Mouse (Mus musculus) kidney, postnatal 0 days (tissue): ENCODE measurements at regions not wholly inside any gene's neighbourhood (a gene's known extent, or its start where the extent isn't known, plus 50 kb on each side); places are given as distances from the start of the nearest gene placed in this dataset.

ENCODE experiments used
- ATAC-seq: fragments of 200-750 bp; cut with Nextera tagmentation; replicated peaks from 2 replicates; pipeline ENCODE4 v1.8.0; 2017; ENCODE audit warnings: low read depth, moderate number of reproducible peaks, moderate TSS enrichment, moderate library complexity; ENCODE audit not compliant: low FRiP score
- DNase-seq: peaks from one replicate; pipeline ENCODE4 v3.0.0-alpha.2; 2016; ENCODE audit warnings: low spot score
- H3K27ac ChIP-seq: fragments of 300-500 bp; sonication (generic); 2 replicates; pipeline ENCODE4 v1.5.1; 2014; ENCODE audit warnings: mild to moderate bottlenecking
- H3K27me3 ChIP-seq: fragments of 300-500 bp; sonication (generic); 2 replicates; pipeline ENCODE4 v1.6.1; 2014; ENCODE audit warnings: low read length, mixed read lengths; ENCODE audit not compliant: insufficient read depth
- H3K36me3 ChIP-seq: fragments of 300-500 bp; sonication (generic); 2 replicates; pipeline ENCODE4 v1.6.1; 2014; ENCODE audit warnings: low read length, mixed read lengths; ENCODE audit not compliant: insufficient read depth
- H3K4me1 ChIP-seq: fragments of 300-500 bp; sonication (generic); replicated peaks from 2 replicates; pipeline ENCODE4 v1.6.1; 2014; ENCODE audit warnings: antibody characterized with exemption, low read length, mixed read lengths; ENCODE audit not compliant: insufficient read depth
- H3K4me2 ChIP-seq: fragments of 300-500 bp; sonication (generic); 2 replicates; pipeline ENCODE4 v1.6.1; 2014; ENCODE audit warnings: mild to moderate bottlenecking, low read length, moderate library complexity, mixed read lengths
- H3K4me3 ChIP-seq: fragments of 300-500 bp; sonication (generic); replicated peaks from 2 replicates; pipeline ENCODE4 v1.5.1; 2014; ENCODE audit warnings: low read depth, low read length
- H3K9ac ChIP-seq: fragments of 300-500 bp; sonication (generic); 2 replicates; pipeline ENCODE4 v1.6.1; 2014; ENCODE audit warnings: low read depth, low read length
- H3K9me3 ChIP-seq: fragments of 300-500 bp; sonication (generic); replicated peaks from 2 replicates; pipeline ENCODE4 v1.6.1; 2016; ENCODE audit warnings: low read length, inconsistent platforms, mixed read lengths
- CTCF ChIP-seq: IDR thresholded peaks from 2 replicates; pipeline ENCODE4 v1.5.1; 2016; ENCODE audit warnings: antibody characterized with exemption, low read depth, mild to moderate bottlenecking, moderate library complexity
- WGBS: fragments of 180-500 bp; shearing (Covaris S2); extraction: QIAGEN DNeasy Blood & Tissue Kit; methylation state at CpG from one replicate; pipeline ENCODE4 v1.1.7; 2014; 5-methylcytosine and 5-hydroxymethylcytosine counted together

DNA sequence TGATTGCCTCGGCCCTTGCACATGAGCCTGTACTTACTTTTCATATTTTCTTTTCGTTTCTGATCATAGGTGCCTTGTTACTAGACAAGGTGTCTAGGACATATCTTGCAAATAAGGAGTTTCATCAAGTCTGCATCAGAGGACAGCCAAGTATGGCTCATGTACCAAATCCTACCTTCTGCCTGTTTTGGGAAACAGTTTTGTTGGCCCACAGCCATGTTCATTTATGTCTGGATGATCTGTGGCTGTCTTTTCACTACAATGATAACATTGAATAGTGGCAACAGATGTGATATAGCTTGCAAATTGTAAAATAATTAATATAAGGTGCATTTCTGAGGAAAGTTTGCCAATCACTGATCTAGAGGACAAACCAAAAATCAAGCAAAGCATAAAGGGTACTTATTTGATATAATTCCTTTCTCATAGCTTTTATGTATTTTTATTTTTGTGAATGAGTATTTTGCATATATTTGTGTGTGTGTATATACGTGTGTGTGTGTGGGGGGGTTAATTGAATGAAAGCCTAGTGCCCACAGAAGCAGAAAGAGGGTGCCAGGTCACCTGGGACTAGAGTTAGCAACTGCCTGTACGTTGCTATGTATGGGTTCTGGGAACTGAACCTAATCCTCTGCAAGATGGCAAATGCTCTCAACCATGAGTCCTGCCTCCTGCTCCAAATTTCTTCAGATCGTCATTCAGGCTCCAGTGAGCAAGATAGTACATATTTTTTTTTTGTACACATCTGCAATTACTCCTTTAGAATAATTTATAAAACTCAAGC lies 99.2 kb upstream of the Spaca1 start:
- Histone ChIP-seq H3K4me1 (no peaks in the 10 kb centered on the region), H3K9ac (no peak overlapping the region), H3K27me3 (no peaks in the 10 kb centered on the region), H3K36me3 (no peaks in the 10 kb centered on the region), H3K9me3 (no peaks in the 10 kb centered on the region), H3K4me3 (no peak overlapping the region), H3K27ac (no peak overlapping the region), H3K4me2 (no peak overlapping the region)
- 61% methylated on average over 5 of the region's 5 CpGs for WGBS
- DNase-seq (no peak), ATAC-seq (no peak)
- TF ChIP-seq CTCF: no peak

- 63% methylated on average over 10 of the region's 10 CpGs for WGBS
- H3K9me3 ChIP-seq: no peaks in the 10 kb centered on the region
- no peak overlapping the region for H3K9ac ChIP-seq
- no peaks in the 10 kb centered on the region for H3K27me3 ChIP-seq
- no peak overlapping the region for H3K27ac ChIP-seq
- H3K4me3 ChIP-seq: no peak overlapping the region
- H3K4me2 ChIP-seq: no peak overlapping the region
- H3K36me3 ChIP-seq: no peaks in the 10 kb centered on the region
- TF ChIP-seq CTCF: no peak
- ATAC-seq (no peak), DNase-seq (no peak)
- no peaks in the 10 kb centered on the region for H3K4me1 ChIP-seq
Measured at GRCm38 (mm10) chr4:34151605-34152347, 101.8 kb upstream of the Spaca1 start.

DNA sequence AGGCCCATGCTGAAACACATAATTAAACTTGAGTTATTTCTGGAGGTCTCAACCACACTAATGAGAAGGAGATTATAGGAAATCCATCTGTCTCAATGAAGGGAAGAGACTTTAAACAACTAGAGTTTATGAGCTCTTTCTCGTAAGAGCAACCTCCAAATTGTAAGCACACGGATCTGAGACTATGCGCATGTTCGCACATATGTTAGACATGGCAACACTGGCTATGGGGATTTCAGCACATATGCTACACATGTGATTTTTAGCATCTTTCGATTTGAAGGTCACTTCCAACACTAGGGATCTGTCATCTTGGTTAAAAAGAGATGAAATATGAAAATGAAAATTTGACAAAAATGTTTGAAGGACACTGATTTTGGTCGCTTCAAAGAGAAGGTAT lies 105.5 kb upstream of the Spaca1 start:
- ATAC-seq: no peak
- H3K27me3 ChIP-seq: no peaks in the 10 kb centered on the region
- TF ChIP-seq CTCF: no peak
- H3K4me3 ChIP-seq: no peak overlapping the region
- no peaks in the 10 kb centered on the region for H3K4me1 ChIP-seq
- H3K9me3 ChIP-seq: no peaks in the 10 kb centered on the region
- no peak for DNase-seq
- H3K4me2 ChIP-seq: no peak overlapping the region
- H3K27ac ChIP-seq: no peak overlapping the region
- H3K9ac ChIP-seq: no peak overlapping the region
- no peaks in the 10 kb centered on the region for H3K36me3 ChIP-seq
- WGBS: 77% methylated on average over 6 of the region's 6 CpGs

- Histone ChIP-seq H3K27ac (no peak overlapping the region), H3K9ac (no peak overlapping the region), H3K4me1 (no peaks in the 10 kb centered on the region), H3K9me3 (no peaks in the 10 kb centered on the region), H3K4me3 (no peak overlapping the region), H3K36me3 (no peaks in the 10 kb centered on the region), H3K27me3 (no peaks in the 10 kb centered on the region), H3K4me2 (no peak overlapping the region)
- DNase-seq: no peak
- ATAC-seq: no peak
- 79% methylated on average over 6 of the region's 6 CpGs for WGBS
- TF ChIP-seq CTCF: no peak
Measured at GRCm38 (mm10) chr4:34157818-34158511, 108.0 kb upstream of the Spaca1 start.

DNA sequence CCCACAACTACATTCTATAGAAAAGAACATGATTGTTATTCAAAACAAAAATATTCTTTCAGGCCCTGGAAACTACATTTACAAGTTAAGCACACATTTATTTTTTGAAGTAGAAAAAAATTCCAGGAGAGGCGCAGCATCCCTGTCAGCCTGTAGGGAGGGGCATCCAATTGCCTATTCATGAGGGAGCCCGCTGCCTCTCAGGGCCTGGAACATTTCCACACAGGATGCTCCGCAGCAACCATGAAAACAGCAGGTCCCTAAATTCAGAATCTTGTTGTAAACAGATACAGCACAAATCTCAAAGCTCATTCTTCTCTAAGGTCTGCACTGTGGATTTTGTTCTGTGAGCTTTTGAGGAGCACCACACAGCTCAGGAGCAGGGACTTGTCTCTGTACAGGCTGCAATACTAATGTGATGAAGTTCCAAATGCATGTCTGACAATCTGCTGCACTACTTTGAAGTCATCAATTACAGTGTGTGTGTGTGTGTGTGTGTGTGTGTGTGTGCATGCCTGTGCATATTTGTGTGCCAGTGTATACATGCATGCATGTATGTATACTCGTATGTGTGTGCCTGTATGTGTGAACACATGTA lies 121.4 kb upstream of the Spaca1 start:
- Histone ChIP-seq H3K4me1 (no peaks in the 10 kb centered on the region), H3K36me3 (no peaks in the 10 kb centered on the region), H3K4me3 (no peak overlapping the region), H3K27me3 (no peaks in the 10 kb centered on the region), H3K27ac (no peak overlapping the region), H3K9me3 (no peaks in the 10 kb centered on the region), H3K9ac (no peak overlapping the region), H3K4me2 (no peak overlapping the region)
- ATAC-seq: no peak
- no peak for DNase-seq
- no peak for TF ChIP-seq CTCF
- 83% methylated on average over 4 of the region's 4 CpGs for WGBS

DNA sequence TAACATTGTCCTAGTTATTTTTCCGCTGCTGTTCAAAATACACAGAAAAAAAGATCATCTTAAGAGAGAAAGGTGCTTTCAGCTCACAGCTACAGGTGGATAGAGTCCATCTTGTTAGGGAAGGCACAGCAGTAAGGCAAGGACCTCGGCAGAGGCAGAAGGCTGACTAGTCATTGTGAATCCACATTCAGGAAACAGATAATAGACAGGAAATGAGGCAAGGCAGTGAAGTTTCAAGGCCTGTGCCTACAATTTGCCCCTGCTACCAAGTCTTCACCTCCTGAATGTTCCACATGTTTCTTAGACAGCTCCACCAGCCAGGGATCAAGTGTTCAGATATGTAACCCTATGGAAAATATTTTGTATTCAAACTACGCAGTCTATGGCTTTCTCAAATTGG lies 122.0 kb upstream of the Spaca1 start:
- no peaks in the 10 kb centered on the region for H3K4me1 ChIP-seq
- 74% methylated on average over 3 of the region's 3 CpGs for WGBS
- H3K27me3 ChIP-seq: no peaks in the 10 kb centered on the region
- no peak for TF ChIP-seq CTCF
- no peak overlapping the region for H3K27ac ChIP-seq
- H3K9me3 ChIP-seq: no peaks in the 10 kb centered on the region
- no peaks in the 10 kb centered on the region for H3K36me3 ChIP-seq
- H3K9ac ChIP-seq: no peak overlapping the region
- DNase-seq: no peak
- no peak for ATAC-seq
- H3K4me2 ChIP-seq: no peak overlapping the region
- H3K4me3 ChIP-seq: no peak overlapping the region
